Mouse (Mus musculus) adrenal gland, adult 8-10 months (tissue): ENCODE measurements around the gene Drc3. TPM values are rescaled to one million over a fixed set of nuclear protein-coding genes. Genes with fewer than 3 reads are reported as not detected.
"Not testable (repeated sequence)": the region's sequence is repeated elsewhere in the genome, so short reads cannot be mapped to it uniquely, and the experiment has no call there.

Source experiments
- DNase-seq: peaks from one replicate; pipeline ENCODE4 v3.0.0; 2022
- total RNA-seq, 4 experiments: library from RNA; stranded (reverse); gene quantifications; 2 replicates each; pipeline ENCODE4 v1.2.4; 2022

The Drc3 gene
- total RNA-seq, 4 experiments from 2014 or later, result 1.8 to 3.8 (median 2.7) TPM

GRCm38 (mm10) chr11:60397172-60397571 lies 44.0 kb downstream of the Drc3 start:
- no peak for DNase-seq

- DNase-seq, result no peak
These were observed 53.5 kb downstream of the Drc3 start for GRCm38 (mm10) chr11:60406606-60407005.

DNA sequence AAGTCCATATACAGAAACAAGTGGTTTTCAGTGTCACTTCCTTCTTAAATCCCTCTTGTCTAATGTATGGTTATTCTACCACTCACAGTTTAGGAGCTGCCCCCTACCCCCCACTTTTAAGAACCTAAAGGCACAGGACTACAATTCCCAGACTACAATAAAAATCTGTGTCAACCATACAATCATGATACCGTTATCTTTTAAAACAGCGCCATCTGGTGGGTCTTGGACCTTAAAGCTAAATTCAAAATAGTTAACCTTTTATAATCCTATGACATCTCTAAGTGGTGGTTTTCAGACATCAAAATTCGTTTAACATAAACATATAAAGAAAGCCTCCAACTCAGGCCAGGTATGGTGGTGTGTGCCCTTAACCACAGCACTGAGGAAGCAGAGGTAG lies 59.0 kb downstream of the Drc3 start:
- DNase-seq, result peak; percentile 17

- DNase-seq, result no peak
These were observed 59.8 kb downstream of the Drc3 start for GRCm38 (mm10) chr11:60412921-60413320.

- DNase-seq, result no peak
These were observed 63.4 kb downstream of the Drc3 start for GRCm38 (mm10) chr11:60416590-60416962.

- peak; percentile 98 for DNase-seq
These were observed 64.0 kb downstream of the Drc3 start, which contains the start of gene Gid4 for GRCm38 (mm10) chr11:60416963-60417716. Gid4 (plus strand) TSS chr11:60417145.

- DNase-seq, result peak; percentile 26
These were observed 64.8 kb downstream of the Drc3 start, which contains the start of gene Atpaf2 for GRCm38 (mm10) chr11:60417717-60418472. Atpaf2 (minus strand) TSS chr11:60418457.

GRCm38 (mm10) chr11:60418473-60418803 lies 65.3 kb downstream of the Drc3 start:
- peak; percentile 13 for DNase-seq

GRCm38 (mm10) chr11:60422046-60422668 lies 69.0 kb downstream of the Drc3 start:
- no peak for DNase-seq

DNA sequence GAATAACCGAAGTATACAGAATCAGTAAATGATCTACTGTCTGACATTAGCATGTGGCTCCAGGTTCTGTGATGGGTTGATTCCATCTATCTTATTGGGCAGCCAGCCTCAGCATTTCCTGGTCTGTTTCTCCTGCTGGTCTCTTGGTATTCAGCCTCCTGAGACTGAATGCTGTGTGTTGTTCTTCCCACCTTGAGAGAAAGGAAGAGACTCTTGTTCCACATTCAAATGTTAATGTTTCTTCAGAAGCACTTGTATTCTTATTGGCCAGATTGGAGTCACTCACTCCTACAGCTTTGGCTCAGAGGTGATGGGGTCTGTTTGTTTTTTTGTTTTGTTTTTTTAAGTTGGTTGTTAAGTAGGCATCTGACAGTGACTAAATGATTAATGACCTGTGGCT lies 69.9 kb downstream of the Drc3 start:
- DNase-seq, result no peak

DNA sequence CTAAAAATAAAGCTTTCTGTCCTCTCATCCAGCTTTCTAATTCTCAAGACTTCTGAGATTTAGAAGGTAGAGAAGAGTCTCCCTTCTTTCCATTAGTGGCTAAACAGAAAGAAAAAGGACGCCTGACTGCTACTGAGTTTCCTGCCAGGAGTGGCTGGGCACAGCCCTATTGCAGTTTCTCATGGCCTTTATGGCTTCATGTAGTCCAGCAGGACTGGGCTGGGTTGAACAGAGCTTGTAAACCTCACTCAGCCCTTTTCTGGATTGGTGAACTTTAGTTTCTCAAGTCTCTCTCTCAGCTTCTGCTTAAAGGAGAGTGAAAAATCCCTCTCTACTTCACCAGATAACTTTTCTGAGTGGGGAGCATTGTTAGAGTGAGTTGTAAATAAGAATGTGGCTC lies 73.3 kb downstream of the Drc3 start:
- DNase-seq, result no peak

GRCm38 (mm10) chr11:60427628-60428027 lies 74.5 kb downstream of the Drc3 start:
- DNase-seq, result no peak

DNA sequence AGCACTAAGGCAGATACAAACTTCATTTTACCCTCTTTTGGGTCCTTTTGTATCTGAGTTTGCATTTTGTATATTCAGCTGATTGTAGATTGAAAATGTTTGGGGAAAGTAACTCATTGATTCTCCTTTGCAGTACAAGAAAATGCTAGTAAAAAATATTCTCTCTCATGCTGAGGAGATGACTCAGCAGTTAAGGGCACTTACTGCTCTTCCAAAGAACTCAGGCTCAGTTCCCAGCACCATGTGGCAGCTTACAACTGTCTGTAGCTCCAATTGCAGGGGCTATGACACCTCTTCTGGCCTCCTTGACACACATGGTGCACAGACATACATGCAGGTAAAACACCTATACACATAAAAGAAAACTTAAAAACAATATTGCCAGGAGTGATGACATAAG lies 80.4 kb downstream of the Drc3 start:
- no peak for DNase-seq

- no peak for DNase-seq
These were observed 82.0 kb downstream of the Drc3 start for GRCm38 (mm10) chr11:60435133-60435532.

GRCm38 (mm10) chr11:60436618-60437017 lies 83.5 kb downstream of the Drc3 start:
- peak; percentile 32 for DNase-seq

GRCm38 (mm10) chr11:60439621-60440020 lies 86.5 kb downstream of the Drc3 start:
- DNase-seq, result not testable (repeated sequence)

GRCm38 (mm10) chr11:60440176-60440575 lies 87.0 kb downstream of the Drc3 start:
- DNase-seq, result no peak

- DNase-seq, result no peak
These were observed 89.8 kb downstream of the Drc3 start for GRCm38 (mm10) chr11:60442896-60443295.

Other genes with a start within 250 kb of the Drc3 start
- gene Rai1, start 248.3 kb upstream of the Drc3 start, total RNA-seq, result 10 to 100 TPM; 46.6 to 87.7 (median 60.0) TPM
- 100 to 1,000 TPM; 165 to 367 (median 213) TPM for gene Srebf1, start 130.7 kb upstream of the Drc3 start, total RNA-seq
- gene Tom1l2, start 424 bp upstream of the Drc3 start, total RNA-seq, result 100 to 1,000 TPM in 3 of 4 experiments, 10 to 100 TPM in 1; 98.4 to 137 (median 112) TPM
- gene Gid4, start 63.8 kb downstream of the Drc3 start, total RNA-seq, result 10 to 100 TPM; 40.3 to 53.1 (median 48.5) TPM
- 10 to 100 TPM; 53.4 to 66.5 (median 61.3) TPM for gene Atpaf2, start 65.1 kb downstream of the Drc3 start, total RNA-seq
- 10 to 100 TPM; 59.8 to 68.9 (median 63.5) TPM for gene Drg2, start 101.3 kb downstream of the Drc3 start, total RNA-seq
- under 1 TPM; 0.09 to 0.74 (median 0.39) TPM for gene Myo15, start 116.0 kb downstream of the Drc3 start, total RNA-seq
- gene Alkbh5, start 183.1 kb downstream of the Drc3 start, total RNA-seq, result 100 to 1,000 TPM; 111 to 122 (median 113) TPM